Mouse (Mus musculus): ENCODE measurements around the gene Ttll3. TPM values are rescaled to one million over a fixed set of nuclear protein-coding genes. Genes with fewer than 3 reads are reported as not detected.
A peak's percentile ranks its signal among the peaks of the same experiment; 100 is the strongest.

The Ttll3 gene
- total RNA-seq, 2 experiments from 2014 or later: 0.92 to 2.2 TPM

DNA sequence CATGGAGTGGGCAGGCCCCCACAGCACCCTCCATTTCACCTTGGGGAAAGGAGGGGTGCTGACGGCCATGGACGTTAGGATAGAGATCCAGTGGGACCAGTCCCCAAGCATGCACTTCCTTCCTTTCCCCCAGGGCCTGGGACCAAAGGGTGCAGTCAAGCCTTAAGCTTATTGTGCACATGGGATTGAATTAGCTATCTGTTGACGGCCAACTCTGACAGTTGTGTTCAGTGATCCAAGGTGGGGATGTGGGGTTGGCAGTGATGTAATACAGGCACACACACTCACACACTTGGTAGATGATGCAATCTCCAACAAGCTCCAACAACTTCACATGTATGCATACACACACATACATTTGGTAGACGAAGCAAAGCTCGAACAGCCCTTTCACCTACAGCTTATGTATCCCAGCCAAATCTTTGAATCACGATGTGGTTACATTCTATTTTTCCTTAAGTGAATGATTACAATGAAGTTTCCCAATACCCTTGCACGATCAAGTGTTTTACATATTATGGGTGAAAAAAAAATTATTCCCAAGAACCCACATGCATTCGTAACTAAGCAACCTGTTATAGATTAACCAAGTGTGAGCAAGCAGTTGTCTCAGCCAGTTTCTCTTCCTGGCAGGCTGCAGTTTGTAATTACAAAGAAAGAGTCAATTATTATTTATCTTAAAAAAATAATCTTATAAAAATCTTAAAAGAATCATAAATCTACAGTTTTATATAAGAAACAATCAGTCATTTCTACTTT is 55.3 kb downstream of the Ttll3 start:
- intact Hi-C loops (cut with DNase I): no loop called here
- no peak for DNase-seq

DNA sequence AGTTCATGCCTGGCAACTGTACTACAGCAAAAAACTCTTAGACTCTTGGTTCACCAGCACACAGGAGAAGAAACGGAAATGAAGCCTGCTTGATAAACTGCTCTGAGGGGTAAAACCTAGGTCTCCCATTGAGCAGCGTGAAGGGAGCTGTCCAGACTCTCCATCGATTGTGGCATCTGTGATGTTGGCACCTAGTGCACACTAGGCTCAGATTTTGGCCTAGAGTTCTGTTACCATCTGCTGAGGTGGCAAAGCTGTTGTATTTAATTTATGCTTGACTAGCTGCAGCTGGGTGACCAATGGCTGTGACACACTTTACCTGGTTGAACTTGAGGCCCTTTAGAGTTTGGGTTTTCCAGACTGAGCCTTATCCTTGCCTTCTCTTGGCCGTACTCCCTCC is 58.6 kb downstream of the Ttll3 start:
- intact Hi-C loops (cut with DNase I): no loop called here
- DNase-seq: no peak

DNA sequence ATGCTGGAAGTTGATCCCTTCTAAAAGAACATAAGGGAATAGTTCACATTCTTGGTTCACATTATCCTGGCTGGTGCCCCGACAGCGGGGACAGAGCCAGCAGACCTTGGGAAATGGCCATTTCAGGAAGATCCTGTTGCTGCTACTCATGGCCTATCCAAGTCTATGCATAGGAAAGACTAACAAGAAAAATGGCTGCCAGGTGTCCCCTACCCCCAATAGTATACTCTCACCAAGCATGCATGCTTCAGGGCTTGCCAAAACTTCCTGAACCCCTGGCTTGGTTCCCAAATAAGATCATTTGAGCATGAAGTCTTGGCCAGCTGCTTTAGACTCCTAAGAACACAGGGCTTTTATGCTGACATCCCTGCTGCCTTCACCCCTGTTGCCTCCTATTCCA is 62.8 kb downstream of the Ttll3 start:
- intact Hi-C loops (cut with DNase I): no loop called here
- DNase-seq: peak in 1 of 2 experiments; percentile 28

DNA sequence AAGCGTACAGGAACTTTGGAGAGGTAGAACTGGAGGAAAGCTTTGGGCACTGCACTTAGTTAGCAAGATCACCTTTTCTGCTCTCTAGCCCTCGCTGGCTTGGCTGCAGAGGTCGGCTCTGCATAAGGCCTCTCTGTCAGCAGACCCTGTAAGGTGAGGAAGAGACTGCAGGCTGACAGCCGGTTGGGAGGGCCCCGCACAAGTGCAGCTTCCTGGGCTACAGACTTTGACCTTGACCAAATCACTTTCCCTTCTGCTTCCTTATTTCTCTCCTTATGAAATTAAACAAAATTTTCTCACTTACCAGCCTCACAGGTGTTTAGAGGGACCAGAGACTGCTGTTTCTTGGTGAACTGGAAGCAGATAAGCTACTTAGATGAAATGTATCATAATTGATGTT is 65.9 kb downstream of the Ttll3 start:
- intact Hi-C loops (cut with DNase I): no loop called here
- DNase-seq: no peak

DNA sequence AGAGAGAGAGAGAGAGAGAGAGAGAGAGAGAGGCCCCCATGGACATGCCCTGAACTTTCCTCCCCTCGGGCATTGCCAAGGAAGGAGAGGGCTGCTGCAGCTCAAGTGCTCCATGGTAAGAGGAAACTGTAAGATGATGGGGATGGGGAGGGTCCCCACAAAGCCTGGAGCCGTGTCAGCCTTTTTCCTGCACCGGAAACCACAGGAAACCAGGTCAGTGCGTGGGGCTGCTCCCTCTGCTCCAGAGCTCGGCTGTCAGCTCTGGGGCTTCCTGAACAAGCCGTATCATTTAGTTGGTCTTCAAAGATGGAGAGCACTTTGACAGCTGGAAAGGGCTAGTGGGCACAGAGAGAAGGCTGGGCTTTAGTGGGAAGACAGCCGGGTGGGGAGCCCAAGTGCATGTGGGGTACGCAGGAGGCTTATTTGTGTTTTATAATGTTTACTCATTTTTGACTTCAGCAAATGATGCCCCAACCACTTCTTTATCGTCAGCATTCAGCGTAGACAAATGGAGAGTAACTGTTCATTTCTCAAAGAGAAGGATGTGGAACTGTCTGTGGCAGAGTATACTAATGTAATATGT is 69.0 kb downstream of the Ttll3 start, which contains the start of gene Il17re:
Gene Il17re (plus strand): TSS at position 533 of the 583 bp plus-strand sequence.
- no peak for DNase-seq
- intact Hi-C loops (cut with DNase I): no loop called here

DNA sequence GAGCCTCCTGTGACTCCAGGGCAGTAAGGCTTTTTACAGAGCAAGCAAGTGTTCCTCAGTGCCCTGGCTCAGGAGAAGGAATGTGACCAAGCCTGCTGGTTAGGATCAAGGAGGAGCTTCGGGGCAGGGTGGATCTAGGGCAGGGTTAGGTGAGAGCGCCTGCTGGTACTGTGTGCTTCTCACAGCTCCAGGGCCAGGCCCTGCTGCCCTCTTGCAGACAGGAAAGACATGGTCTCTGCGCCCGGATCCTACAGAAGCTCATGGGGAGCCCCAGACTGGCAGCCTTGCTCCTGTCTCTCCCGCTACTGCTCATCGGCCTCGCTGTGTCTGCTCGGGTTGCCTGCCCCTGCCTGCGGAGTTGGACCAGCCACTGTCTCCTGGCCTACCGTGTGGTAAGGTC is 69.6 kb downstream of the Ttll3 start:
- DNase-seq: no peak
- intact Hi-C loops (cut with DNase I): no loop called here

DNA sequence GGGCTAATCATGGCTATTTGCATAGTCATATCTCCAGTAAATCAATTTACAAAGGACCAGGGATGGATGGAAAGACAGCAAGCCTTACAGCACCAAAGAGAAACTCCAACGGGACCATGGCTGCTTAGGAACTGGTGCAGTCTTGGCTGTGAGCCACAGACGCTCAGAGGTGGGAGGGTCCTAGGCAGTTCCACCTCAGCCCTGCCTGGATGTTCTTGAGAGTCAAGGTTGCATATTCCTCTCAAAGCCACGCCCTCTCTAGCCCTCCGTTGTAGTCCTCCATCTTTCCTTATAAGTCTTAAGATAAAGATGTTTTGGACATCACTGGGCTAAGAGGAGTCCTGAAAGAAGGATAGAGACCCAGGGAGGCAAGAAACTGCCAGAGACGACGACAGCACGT is 75.0 kb downstream of the Ttll3 start:
- no peak for DNase-seq
- intact Hi-C loops (cut with DNase I): no loop called here

Small RNAs within 50 kb of the gene (microRNA-seq; reads per million reads assigned to microRNA genes)
- 0 reads per million in 2 experiments for gene Gm24387

Other genes with a start within 250 kb of the Ttll3 start
- under 1 TPM; 0.41 to 0.47 TPM for gene Lhfpl4, start 193.9 kb upstream of the Ttll3 start, total RNA-seq (2021)
- 10 to 100 TPM; 15.5 to 16.1 TPM for gene Mtmr14, start 151.4 kb upstream of the Ttll3 start, total RNA-seq (2021)
- not detected for gene Cpne9, start 107.0 kb upstream of the Ttll3 start, total RNA-seq (2021)
- gene Brpf1, start 82.1 kb upstream of the Ttll3 start, total RNA-seq (2021): 10 to 100 TPM; 20.1 to 21.8 TPM
- 1 to 10 TPM; 7.1 to 7.2 TPM for gene Ogg1, start 62.3 kb upstream of the Ttll3 start, total RNA-seq (2021)
- 10 to 100 TPM; 67.2 to 76.7 TPM for gene Camk1, start 45.3 kb upstream of the Ttll3 start, total RNA-seq (2021)
- gene Tada3, start 11.4 kb upstream of the Ttll3 start, total RNA-seq (2021): 10 to 100 TPM; 22.0 to 23.5 TPM
- 100 to 1,000 TPM; 124 to 138 TPM for gene Arpc4, start 11.1 kb upstream of the Ttll3 start, total RNA-seq (2021)
- gene Rpusd3, start 30.1 kb downstream of the Ttll3 start, total RNA-seq (2021): 10 to 100 TPM in 1 of 2 experiments, 1 to 10 TPM in 1; 8.9 to 14.3 TPM
- gene Cidec, start 46.5 kb downstream of the Ttll3 start, total RNA-seq (2021): 10 to 100 TPM in 1 of 2 experiments, 1 to 10 TPM in 1; 9.6 to 41.2 TPM
- gene Jagn1, start 53.3 kb downstream of the Ttll3 start, total RNA-seq (2021): 10 to 100 TPM; 26.8 to 28.2 TPM
- gene Il17re, start 69.2 kb downstream of the Ttll3 start, total RNA-seq (2021): 1 to 10 TPM; 1.1 to 1.2 TPM
- gene Il17rc, start 82.2 kb downstream of the Ttll3 start, total RNA-seq (2021): 10 to 100 TPM in 1 of 2 experiments, 1 to 10 TPM in 1; 8.9 to 11.3 TPM
- gene Creld1, start 94.0 kb downstream of the Ttll3 start, total RNA-seq (2021): 10 to 100 TPM; 38.9 to 41.6 TPM
- not detected for gene Prrt3, start 112.7 kb downstream of the Ttll3 start, total RNA-seq (2021)
- gene Emc3, start 142.4 kb downstream of the Ttll3 start, total RNA-seq (2021): 10 to 100 TPM; 62.2 to 64.0 TPM
- 1 to 10 TPM; 3.0 to 3.6 TPM for gene Fancd2, start 142.4 kb downstream of the Ttll3 start, total RNA-seq (2021)
- gene Fancd2os, start 211.5 kb downstream of the Ttll3 start, total RNA-seq (2021): not detected
- gene Brk1, start 215.5 kb downstream of the Ttll3 start, total RNA-seq (2021): 10 to 100 TPM; 92.4 to 94.8 TPM
- gene Vhl, start 234.7 kb downstream of the Ttll3 start, total RNA-seq (2021): 10 to 100 TPM; 11.6 to 18.1 TPM
- 10 to 100 TPM; 10.1 to 14.1 TPM for gene Irak2, start 249.2 kb downstream of the Ttll3 start, total RNA-seq (2021)